Mouse (Mus musculus) thymus, adult 18-20 months (tissue): ENCODE results near the gene Ppp3r1.
A peak's percentile ranks its signal among the peaks of the same experiment; 100 is the strongest.
"Not testable (repeated sequence)": the region's sequence is repeated elsewhere in the genome, so short reads cannot be mapped to it uniquely, and the experiment has no call there.

Source experiments
- DNase-seq, 2 experiments: peaks; one replicate each; pipeline ENCODE4 v3.0.0; 2022; ENCODE audit warnings: mixed read lengths in 2 of 2

Gene Ppp3r1

DNA sequence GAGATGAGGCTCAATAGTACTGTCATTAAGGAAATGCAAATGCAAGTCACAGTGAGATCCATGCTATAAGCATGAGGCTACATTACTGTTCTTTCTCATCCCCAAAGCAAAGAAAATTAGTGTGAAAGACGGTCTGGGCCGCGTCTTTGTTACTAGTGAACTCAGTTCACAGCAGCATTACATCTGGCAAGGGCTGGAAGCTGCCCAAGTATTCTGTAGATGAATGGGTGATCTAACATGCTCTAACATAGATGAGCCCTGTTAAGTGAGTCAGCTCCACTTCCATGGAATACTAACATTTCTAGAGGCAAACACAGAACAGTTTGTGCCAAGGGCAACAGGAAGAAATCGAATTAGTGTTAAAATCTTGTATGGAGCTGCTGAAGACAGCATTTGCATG is 41.9 kb downstream of the Ppp3r1 start:
- DNase-seq: no peak

DNA sequence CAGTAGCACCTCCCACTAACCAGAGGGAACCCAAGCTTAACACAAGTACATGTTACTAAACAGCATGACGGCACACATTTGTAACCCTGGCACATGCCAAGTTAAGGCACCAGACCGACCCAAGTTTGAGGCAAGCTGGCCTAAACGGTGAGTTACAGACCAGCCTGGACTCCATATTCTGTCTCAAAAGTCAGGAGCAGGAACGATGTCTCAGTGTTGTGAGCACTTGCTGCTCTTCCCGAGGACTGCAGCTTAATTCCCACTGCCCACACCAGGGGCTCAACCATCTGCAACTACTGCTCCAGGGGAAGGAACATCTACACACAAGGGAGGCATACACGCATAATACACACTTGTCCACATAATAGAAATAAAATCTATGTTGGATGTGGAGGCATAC is 43.4 kb downstream of the Ppp3r1 start:
- no peak for DNase-seq

DNA sequence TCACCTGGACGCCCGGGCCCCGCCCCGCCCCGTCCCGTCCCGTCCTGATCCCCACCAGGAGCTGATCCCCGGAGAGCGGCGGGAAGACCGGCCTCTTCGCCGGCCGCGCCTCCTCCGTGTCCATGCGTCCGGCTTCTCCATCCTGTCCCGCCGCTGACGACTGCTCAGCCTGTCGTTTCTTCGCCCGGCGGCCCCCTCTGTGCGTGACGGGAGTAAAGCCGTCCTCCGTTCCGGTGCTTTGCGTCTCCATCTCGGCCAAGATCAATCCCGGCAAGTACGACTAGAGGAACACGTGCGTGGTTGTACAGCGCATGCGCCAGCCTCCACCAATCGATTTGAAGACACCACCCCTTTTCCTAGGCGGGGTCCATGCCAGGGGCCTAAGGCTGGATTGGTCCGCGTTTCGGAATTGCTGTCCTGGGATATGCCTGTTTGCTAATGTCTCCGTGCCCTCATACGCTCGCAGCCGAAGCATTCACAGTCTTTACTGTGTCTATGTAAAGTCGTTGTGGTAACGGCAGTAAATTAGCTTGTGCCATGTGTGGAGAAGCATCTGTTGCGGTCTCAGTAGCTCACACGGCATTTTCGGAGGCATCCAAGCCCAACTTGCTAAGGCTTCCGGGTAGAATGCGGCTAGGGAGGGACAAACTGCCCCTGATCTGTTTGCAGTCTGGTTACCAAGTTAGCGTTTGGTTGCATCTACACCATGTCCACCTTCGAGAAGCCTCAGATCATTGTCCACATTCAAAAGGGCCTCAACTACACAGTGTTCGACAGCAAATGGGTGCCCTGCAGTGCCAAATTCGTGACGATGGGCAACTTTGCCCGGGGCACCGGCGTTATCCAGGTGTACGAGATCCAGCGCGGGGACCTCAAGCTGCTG is 52.4 kb downstream of the Ppp3r1 start, which contains the start of gene Pno1:
TSS of gene Pno1 (minus strand) at position 311 of the 883 bp plus-strand sequence.
- DNase-seq: peak; percentile 92 to 96

DNA sequence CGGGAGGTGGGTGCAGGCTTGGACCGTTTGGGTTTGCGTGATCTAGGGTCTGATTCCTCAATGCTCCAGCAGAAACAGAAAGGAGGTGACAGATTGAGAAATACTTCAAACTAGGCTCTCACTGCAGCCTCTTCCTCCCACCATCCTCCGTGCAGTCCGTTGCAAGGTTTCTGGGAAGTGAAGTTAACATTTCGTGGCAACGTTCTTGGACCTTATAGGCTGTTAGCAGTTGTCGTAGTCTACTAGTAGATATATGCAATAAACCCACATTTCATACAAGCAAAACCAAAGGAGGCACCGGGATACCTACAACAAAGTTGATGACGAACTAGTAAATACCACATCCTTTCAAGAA is 53.1 kb downstream of the Ppp3r1 start:
- no peak for DNase-seq

DNA sequence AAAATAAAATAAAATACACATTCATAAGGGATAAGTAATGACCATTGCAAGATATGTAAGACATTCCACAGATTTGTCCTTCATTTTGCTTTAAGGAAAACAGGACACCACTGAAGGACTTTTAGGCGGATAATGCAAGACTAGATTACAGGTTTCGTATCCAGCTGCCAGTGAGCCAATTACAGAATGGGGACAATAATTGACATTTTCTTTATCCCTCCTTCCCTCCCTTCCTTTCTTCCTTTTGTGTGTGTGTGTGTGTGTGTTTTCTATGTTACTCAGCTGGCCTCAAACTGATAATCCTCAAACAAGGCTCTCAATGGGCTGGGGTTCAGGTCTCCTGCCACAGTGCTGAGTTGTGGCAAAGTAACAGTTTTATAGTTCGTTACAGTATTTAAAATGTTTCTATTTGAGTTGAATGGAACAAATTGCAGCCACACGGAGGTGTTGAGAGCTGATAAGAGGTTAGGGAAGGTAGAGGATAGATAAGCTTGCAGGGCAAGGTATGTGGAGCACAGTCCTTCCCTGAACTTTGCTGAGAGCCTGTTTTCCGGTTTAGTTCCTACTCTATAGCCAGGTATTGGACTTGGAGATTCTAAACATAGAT is 53.9 kb downstream of the Ppp3r1 start:
- no peak for DNase-seq

DNA sequence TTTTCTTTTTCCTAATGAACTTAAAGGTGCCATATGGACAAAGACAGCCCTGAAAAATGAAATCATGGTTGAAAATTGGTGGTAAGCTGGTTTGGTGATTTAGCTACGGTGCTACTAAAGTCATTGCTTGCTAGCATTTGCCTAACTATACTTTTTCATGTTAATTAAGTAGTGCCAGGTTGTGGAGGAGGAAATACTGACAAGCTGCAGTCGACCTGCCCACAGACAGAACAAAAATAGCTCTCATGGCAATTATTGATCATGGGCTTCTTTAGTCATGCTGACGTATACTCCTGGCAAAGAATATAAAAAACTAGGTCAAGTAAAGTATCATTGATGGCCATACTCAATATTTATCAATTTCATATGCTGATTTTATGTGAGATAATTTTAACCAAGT is 56.4 kb downstream of the Ppp3r1 start:
- DNase-seq: no peak

DNA sequence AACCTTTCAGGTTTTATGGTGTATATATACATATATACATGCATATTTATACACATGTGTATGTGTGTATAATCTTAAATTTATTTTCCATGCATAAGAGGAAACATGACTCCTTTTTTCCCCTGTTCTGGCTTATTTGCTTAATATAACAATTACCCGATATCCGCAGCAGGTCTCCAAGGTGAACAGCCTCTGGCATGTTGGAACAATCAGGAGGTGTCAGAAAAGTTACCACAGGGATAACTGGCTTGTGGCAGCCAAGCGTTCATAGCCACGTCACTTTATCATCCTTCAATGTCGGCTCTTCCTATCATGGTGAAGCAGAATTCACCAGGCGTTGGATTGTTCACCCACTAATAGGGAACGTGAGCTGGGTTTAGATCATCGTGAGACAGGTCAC is 62.1 kb downstream of the Ppp3r1 start:
- no peak for DNase-seq

DNA sequence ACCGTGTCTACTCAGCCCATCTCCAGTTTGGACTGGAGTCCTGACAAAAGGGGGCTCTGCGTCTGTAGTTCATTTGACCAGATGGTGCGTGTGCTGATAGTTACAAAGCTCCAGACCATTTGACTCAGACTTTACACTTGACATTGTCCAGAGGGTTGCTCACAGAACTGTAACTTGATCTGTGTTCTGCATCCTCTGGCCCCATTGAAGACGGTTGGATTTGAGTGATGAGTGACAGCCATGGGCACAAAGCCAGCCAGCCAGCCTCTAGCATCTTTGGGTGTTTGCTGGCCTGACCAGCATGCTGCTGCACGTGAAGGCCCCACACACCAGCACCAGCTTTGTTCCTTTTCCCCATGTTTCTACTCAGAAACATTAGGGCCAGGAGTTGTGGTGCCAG is 73.7 kb downstream of the Ppp3r1 start:
- no peak for DNase-seq

DNA sequence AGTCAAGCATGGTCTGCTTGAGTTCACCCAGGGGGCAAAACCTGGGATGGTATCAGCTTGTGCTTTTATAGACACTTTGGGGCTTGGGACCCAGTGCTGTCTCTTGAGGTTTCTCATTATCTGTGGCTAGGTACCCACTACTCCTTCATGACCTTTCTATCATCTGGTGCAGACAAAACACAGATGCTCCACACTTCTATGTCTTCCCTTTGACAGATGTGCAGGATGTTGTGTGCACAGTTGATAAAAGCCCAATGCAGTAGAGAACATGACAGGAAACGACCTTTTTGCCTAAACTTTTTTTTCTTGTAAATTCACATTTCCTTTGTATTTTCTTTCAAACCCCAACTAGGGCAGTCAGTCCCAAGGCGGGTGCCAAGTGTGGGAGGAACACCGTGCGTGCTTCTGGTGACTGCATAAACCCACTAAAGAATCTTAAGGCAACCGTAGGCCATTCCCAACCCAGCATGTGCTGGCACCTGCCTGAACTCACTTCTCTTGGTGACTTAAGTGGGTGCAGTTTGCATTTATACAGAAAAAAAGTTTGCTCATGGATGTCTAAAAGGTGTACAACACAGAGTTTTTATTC is 77.5 kb downstream of the Ppp3r1 start:
- DNase-seq: peak; percentile 16 to 34

DNA sequence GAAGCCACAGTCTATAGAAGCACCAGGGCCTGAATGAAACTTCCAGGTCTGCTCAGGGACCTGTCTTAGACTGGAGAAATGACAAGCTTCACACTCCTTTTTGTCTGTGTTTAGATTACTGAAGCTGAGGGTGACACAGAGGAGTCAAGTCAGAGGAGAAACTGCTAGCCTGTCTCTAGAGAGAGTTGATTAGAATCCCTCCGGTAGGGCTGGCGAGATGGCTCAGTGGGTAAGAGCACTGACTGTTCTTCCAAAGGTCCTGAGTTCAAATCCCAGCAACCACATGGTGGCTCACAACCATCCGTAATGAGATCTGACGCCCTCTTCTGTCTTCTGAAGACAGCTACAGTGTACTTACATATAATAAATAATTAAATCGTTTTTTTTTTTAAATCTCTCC is 79.5 kb downstream of the Ppp3r1 start:
- not testable (repeated sequence) for DNase-seq

DNA sequence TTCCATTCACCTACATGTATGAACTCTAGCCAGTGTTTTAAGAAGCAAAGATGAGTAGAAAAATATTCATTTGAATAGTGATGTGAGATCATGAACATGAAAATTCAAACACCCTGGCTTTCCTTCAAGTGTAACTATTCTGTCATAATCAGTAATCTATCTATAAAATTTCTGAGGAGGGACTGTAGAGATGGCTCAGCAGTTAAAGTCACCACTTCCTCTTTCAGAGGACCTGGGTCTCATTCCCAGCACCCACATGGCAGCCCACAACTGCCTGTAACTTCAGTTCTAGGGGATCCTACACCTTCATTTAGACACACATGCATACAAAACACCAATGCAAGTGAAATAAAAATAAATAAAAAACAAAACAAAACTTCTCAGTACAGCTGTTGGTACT is 89.7 kb downstream of the Ppp3r1 start:
- DNase-seq: no peak
